Mouse (Mus musculus) lung, postnatal 4 days (tissue): ENCODE measurements at regions not wholly inside any gene's neighbourhood (a gene's known extent, or its start where the extent isn't known, plus 50 kb on each side); places are given as distances from the start of the nearest gene placed in this dataset.
A peak's percentile ranks its signal among the peaks of the same experiment; 100 is the strongest.
"Not testable (repeated sequence)": the region's sequence is repeated elsewhere in the genome, so short reads cannot be mapped to it uniquely, and the experiment has no call there.

Source experiments
- DNase-seq, 2 experiments: peaks; one replicate each; pipeline ENCODE4 v3.0.0; 2021

DNA sequence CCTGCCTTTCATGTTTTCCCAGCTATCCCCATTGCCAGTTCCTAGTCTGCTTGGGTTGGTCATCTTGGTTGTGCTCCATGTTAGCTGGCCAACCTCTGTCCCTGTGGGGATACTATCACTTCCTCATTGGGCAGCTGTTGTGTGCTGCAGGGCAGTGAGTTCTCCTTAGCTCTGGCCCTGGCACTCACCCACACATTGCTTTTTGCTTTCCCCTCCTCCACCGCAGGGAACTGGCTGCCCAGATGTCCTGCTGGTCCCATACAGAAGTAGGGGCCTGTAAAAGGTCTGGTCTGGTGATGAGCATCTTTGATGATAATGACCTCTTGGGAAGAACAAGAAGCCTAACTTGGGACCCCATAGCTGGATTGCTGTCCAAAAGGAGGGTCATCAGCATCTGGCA is 308.2 kb upstream of the Gm21863 start:
- peak in 1 of 2 experiments; percentile 5 for DNase-seq

DNA sequence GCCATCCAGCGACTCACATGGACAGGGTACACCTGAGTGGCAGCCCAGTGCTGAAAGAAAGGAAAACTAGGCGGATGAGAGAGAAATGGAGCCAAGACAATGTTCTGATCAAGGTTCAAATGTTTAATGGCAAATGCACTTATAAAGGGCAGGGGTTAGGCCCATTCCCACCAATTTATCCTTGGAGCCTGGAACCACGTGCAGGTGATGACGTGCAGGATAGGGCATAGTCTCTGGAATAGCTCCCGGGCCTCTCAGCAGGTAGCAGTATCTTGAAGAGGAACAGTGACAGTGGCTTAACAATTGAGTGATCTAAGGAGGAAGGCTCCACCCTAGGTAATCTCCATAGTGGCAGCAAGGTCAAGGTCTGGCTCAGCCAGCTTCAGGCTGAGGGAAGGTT is 285.8 kb upstream of the Gm21863 start:
- not testable (repeated sequence) for DNase-seq

DNA sequence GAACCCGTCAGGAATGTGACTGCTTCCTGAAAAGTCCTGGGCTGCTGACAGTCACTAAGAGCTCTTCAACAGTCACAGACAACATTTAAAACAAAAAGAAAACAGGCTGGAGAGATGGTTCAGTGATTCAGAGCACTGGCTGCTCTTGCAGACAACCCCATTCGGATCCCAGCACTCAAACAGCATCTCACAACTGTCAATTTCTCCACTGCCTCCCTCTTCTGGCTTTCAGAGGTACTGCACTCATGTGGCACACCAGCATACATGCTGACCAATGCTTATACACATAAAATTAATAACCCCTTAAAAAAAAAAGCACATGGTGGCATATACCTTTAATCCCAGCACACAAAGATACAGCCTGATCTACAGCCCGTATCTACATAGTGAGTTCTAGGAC is 283.7 kb upstream of the Gm21863 start:
- DNase-seq = not testable (repeated sequence)
